Mouse (Mus musculus): ENCODE measurements around the gene Zscan29.

GRCm38 (mm10) chr2:121184142-121184541 lies 13.2 kb upstream of the Zscan29 start:
- no peak for TF ChIP-seq ZNF384 (IDR thresholded peaks at IDR 0.05; ENCODE audit: low read depth, low read length)
- TF ChIP-seq MAFK (IDR thresholded peaks at IDR 0.05; ENCODE audit: insufficient read depth, low read depth, low read length): no peak
- TF ChIP-seq CHD2 (IDR thresholded peaks at IDR 0.05; ENCODE audit: low read depth, low read length): no peak
- TF ChIP-seq HCFC1 (IDR thresholded peaks at IDR 0.05; ENCODE audit: borderline replicate concordance, insufficient read depth, low read length): no peak
- TF ChIP-seq ZC3H11A (IDR thresholded peaks at IDR 0.05; ENCODE audit: borderline replicate concordance, low read depth, low read length): no peak
